Mouse (Mus musculus): ENCODE measurements around the gene Plek.
"Not testable (repeated sequence)": the region's sequence is repeated elsewhere in the genome, so short reads cannot be mapped to it uniquely, and the experiment has no call there.

Gene Plek

DNA sequence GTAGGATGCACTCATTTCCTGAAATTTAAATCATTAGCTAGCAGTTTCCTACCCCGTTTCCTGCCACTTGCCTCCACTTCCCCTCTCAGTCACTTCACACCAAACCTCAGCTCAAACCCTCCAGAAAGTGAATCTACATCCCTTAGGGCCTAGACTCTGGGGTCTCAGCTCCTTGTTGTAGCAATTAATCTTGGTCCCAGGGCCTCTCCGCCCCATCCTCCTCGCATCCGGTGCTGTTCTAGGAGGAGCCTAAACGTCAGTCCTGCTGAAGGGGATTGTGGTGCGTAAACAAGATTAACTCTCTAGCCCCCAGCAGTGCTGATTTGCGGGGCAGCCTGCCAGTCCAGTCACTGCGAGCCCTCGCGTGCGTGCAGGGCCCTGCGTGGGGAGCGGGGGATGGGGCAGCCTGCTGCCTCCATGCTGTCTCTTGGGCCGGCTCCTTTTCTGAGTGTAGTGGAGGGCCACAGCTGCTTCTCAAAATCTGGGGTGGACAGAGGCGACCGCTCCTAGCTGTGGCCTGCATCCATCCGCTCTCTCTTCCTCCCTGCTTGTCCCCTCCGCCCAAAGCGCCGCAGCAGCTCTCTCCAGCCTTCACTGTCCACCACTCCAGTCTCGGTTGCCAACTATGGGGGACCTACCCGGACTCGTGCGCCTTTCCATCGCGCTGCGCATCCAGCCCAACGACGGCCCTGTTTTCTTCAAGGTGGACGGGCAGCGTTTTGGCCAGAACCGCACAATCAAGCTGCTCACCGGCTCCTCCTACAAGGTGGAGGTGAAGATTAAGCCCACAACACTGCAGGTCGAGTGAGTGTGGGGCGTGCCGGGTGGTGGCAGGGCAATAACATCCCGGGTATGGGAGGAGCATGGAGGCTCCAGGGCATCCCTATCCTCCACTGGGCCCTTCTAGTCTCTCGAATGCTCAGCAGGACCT is at the start of gene Plek, which contains the start of gene Cnrip1:
Gene Plek, minus strand, starts transcription at position 837 of the 931 bp plus-strand sequence.
Gene Cnrip1, plus strand, starts transcription at position 42 of the 931 bp plus-strand sequence.
- DNase-seq (ENCODE audit: low read depth, low spot score) = no peak

DNA sequence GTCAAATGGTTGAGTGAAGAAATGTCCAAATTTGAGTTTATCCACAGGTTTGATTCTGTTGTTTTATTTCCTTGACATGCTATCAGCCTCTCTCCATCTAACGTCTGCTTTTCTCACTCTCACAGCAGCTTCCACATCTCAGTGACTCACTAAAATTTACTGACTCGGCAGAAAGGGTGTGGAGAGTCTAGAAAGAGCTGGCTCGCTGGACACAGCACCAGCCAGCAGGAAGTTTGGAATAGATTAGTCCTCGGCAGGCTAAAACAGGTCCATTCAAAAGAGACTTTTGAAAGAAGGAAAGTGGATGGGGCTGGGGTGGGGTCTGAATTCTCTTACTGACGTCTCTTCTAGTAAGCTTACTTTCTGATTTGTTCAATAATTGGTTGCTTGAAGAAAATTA is 33.9 kb upstream of the Plek start:
- no peak for DNase-seq (ENCODE audit: low read depth, low spot score)

- DNase-seq (ENCODE audit: low read depth, low spot score) = no peak
Observed at GRCm38 (mm10) chr11:17083866-17084265, 31.7 kb upstream of the Plek start.

DNA sequence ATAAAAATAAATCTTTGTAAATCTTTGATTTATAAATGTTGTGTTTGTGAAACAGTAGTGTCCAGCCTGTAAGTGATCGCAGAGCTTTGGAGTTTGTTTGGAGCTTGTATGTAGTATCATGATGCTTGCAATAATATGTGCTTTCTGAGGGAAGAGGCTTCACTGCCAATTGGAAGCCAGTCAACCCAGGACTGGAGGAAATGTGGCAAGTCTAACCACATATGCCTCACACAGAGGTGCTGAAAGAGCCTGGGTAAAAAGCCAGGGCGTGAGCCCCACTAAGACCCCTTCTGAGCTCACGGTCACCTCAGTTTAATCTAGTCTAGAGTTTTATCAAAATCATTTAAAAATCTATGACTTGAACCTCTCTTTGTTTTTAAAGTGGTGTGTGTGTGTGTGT is 31.3 kb upstream of the Plek start:
- DNase-seq (ENCODE audit: low read depth, low spot score) = no peak

DNA sequence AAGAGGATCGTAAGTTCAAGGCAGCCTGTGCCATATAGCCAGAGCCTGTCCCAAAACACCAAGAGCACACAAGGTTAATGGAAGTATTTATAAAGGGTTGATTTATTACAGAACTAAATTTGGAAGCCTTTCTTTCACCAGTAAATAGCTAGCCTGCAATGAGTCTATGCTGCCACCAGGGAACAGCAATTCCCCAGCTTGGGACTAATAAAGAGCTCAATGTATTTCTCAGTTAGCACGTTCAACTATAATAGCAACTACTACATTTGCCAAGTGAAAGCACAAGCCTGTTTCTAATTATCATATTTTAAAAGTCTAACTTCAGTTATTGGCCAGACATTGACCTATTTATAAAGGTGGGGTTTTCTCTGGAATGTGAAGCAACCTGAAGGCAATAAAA is 30.8 kb upstream of the Plek start:
- no peak for DNase-seq (ENCODE audit: low read depth, low spot score)

- DNase-seq (ENCODE audit: low read depth, low spot score) = no peak
Observed at GRCm38 (mm10) chr11:17082086-17082485, 29.9 kb upstream of the Plek start.

DNA sequence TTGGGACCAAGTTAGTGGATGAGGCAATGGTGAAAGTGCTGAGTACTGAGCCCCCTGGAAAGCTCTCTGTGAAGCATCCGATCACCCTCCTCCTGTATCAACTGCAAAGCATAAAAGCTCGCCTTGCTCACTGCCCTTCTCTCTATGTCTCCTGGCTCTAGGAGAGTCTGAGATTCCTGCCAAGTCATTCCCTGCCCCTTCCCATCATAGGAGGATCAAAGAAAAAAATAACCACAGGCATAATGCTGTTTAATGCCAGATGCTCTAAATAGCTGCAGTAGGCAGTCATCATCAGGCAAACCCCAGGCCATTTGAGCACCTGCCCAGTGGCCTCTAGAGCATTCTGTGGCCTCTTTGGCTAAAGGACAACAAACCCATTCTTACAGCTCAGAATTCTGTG is 23.5 kb upstream of the Plek start:
- DNase-seq (ENCODE audit: low read depth, low spot score) = no peak

- DNase-seq (ENCODE audit: low read depth, low spot score) = not testable (repeated sequence)
Observed at GRCm38 (mm10) chr11:17069360-17069759, 17.2 kb upstream of the Plek start.

GRCm38 (mm10) chr11:17052476-17053049 is 382 bp upstream of the Plek start:
- DNase-seq (ENCODE audit: low read depth, low spot score) = no peak

GRCm38 (mm10) chr11:17045806-17046205 is 6.4 kb downstream of the Plek start:
- DNase-seq (ENCODE audit: low read depth, low spot score) = no peak

DNA sequence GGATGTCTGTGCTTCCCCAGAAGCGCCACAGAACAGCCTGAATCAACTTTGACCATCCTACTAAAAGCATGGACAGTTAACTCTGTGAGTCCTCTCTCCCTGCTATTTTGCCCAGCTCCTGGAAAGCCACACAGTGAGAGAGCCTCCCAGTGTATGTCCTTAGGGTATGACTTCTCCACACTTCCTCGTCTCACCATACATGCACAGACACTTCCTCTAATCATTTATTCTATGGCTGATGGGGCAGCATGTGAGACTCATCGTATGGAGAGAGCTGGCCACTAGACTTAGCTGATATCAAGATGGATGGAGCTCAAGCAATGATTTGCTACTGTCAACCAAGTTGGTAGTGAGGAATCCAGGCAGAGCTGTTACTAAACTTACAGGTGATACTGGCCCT is 28.2 kb downstream of the Plek start:
- no peak for DNase-seq (ENCODE audit: low read depth, low spot score)

DNA sequence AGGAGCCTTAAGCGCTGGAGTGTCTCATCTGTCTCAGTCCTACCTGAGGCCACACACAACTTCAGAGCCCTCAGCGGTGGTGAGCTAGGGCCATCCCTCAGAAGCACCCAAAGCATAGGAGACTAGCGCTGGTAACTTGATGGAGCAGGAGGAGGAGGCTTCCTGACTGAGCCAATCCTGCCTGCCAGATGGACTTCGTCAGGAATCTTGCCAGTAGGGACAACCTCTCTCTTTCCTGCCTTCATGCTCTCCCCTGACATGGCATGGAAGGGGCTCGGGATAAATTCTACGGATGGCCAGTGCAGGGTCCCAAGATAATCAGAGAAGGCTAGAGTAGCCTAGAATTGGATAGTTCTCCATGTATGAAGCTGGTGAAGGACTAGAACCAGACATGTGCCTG is 29.0 kb downstream of the Plek start:
- no peak for DNase-seq (ENCODE audit: low read depth, low spot score)

DNA sequence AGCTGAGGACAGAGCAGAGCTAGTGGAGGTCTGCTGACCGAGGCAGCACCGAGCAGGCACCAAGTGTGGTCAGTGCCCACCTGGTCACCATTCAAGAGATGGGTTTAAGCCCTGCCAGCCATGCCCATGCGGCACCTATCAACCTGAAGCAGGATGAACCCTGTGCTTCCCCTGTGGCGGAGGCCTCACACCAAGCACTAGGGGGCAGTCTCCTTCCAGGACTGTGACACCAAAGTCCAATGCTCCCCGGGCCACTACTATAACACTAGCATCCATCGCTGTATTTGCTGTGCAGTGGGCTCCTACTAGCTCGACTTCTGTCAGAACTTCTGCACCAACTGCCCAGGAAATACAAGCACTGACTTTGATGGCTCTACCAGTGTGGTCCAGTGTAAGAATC is 32.9 kb downstream of the Plek start:
- peak; percentile 11 for DNase-seq (ENCODE audit: low read depth, low spot score)

GRCm38 (mm10) chr11:17012948-17013347 is 39.2 kb downstream of the Plek start:
- no peak for DNase-seq (ENCODE audit: low read depth, low spot score)

DNA sequence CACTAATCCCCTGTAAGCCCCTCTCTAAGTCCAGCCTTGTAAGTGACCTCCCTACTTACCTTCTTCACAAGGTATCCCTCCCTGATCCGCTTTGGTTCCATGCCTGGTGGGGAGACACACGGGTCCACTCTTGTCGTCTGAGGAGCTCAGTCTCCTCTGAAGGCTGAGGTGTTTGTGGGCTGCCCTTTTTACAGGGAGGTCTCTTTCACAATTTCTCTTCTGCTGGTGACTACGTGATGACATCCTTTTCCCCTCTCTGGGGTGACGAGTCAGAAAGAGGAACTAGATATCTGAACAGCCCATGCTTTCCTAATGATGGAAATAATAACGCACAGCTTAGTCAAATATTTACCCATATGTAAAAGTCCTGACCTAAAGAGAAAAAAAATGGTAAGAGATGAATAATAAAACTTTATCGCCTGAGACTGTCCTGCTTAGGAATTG is 43.7 kb downstream of the Plek start:
- no peak for DNase-seq (ENCODE audit: low read depth, low spot score)

DNA sequence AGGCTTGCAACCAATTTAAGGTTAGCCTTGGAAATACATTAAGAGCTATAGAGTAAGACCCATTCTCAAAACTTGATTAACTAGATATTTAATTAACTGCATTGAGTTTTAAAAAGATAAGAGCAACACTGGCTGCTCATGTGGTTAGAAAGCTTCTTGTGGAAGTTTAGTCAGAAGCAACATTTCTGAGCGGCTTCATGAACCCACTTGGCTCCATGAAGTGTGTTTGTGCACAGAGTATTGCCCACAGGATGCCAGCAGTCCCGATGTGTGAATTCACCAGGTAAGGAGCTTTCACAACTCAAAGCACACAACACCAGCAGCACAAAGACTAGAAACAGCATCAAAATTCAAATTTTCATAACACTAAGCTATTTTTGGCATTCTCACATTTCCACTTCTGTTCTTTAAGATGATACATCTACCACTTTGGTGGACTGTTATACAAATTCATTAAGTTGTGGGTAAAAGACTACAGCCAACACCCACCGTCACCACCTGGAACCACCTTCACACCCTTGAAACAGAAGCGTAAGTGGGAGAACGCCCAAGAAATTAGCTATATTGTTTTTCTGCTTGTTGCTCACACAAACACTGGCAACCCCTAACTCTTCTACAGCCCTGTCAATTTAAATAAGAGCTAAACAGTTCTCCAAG is 44.5 kb downstream of the Plek start:
- DNase-seq (ENCODE audit: low read depth, low spot score) = no peak

- not testable (repeated sequence) for DNase-seq (ENCODE audit: low read depth, low spot score)
Observed at GRCm38 (mm10) chr11:17006526-17006925, 45.7 kb downstream of the Plek start.

DNA sequence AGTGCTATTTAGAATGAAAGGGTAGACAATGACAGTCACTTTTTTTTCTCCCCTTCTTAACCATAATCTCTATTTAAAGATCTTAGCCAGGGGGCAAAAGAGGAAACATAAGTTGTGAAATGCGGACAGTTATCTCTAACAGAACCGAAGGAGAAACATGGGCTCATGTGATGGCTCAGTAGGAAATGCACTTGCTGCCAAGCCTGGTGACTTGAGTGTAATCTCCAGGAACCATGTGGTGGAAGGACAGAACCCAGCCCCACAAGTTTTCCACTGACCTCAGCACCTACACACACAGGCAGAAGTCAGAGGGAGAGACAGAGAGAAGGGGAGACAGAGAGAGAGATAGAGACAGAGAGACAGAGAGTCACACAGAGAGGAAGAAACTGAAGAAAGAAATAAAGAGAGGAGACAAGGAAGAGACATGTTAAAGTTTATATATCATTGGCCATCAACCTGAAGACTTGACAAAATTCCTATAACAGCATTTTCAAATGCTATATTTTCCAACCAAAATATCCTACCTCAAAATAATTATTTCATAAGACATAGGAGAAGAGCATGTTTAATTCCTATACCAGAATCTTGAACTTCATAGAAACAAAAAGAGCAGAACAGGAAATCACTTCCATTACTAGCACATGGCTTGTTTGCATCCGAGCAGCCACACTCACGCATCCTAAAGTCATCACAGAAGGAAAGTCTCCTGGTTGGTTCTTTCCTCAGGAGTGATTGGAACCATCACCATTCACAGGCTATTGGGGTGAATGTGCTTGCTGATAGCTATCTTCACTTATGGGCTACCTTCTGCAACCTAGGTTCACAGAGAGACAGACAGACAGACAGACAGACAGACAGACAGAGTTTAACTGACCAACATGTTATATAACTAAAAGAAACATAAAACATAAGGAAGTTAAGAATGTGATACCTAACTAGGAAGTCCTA is 47.0 kb downstream of the Plek start:
- no peak for DNase-seq (ENCODE audit: low read depth, low spot score)

DNA sequence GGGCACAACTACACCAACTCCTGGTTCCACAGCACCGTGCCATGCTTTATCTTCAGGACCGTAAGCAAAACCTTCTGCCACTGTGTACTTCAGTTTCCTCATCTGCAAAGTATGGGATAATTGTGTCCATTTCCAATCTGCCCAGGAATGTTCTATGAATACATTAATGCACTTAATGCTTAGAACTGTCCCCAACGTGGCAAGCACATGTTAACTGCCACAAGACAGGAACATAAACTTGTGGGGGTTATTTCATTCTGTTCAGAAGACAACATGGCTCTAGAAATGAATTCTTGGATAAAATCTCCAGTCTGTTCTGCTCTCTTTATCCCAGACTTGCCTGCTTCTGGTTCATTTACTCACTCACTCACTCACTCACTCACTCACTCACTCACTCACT is 48.4 kb downstream of the Plek start:
- no peak for DNase-seq (ENCODE audit: low read depth, low spot score)

GRCm38 (mm10) chr11:17002739-17003373 is 49.3 kb downstream of the Plek start:
- DNase-seq (ENCODE audit: low read depth, low spot score) = no peak

All from WW6 (cell line).